Mouse (Mus musculus): ENCODE measurements around the gene Ids. TPM values are rescaled to one million over a fixed set of nuclear protein-coding genes. Genes with fewer than 3 reads are reported as not detected.

Ids gene
- total and polyA plus RNA-seq, 2 experiments from 2014 or later, result 25.1 to 153 TPM

DNA sequence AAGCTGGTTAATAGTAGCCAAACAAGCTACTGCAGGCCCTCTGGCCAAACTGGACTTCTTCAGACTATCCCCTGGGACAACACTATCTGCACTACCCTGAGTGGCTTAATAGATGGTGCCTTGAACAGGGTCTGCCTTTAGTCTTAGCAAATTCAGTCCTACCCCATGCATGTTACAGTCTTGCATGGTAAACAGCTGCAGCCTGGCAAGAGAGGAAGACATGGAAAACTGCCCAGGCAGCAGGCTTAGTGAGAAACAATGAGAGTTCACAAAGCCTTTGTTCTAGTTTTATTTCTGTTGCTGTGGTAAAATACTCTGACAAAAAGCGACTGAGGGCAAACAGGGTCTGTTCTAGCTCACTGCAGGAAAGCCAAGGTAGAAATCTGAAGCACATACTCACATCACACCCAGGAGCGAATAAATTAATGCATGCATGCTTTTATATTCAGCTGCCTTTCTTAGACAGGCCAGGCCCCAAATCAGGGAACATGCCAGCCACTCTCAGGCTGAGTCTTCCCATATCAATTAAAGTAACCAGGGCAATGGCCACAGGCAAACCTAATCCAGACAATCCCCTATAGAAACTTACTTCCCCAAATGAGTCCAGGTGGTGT, 36.2 kb downstream of the Ids start:
- Histone ChIP-seq H3K4me2 (ENCODE audit: low read depth, low read length, poor library complexity, severe bottlenecking) (no peak overlapping the region), H3K9ac (replicated peaks; ENCODE audit: low read length, poor library complexity, severe bottlenecking) (no peak overlapping the region), H3K36me3 (ENCODE audit: insufficient read depth, low read length) (no peaks in the 10 kb centered on the region), H3K27ac (ENCODE audit: low read depth, low read length) (no peak overlapping the region), H3K9me3 (ENCODE audit: low read length) (no peaks in the 10 kb centered on the region), H3K4me1 (ENCODE audit: insufficient read depth, low read length) (no peaks in the 10 kb centered on the region), H3K27me3 (ENCODE audit: insufficient read depth, low read length) (no peaks in the 10 kb centered on the region), H3K4me3 (ENCODE audit: low read depth, low read length) (no peak overlapping the region)
- ATAC-seq (ENCODE audit: low FRiP score) (no peak; the same call in 1 of the 2 replicates), DNase-seq (ENCODE audit: low spot score) (peak; percentile 33)
- TF ChIP-seq CTCF (IDR thresholded peaks at IDR 0.05), result no peak
- WGBS, result 35% methylated on average over 2 of the region's 2 CpGs

DNA sequence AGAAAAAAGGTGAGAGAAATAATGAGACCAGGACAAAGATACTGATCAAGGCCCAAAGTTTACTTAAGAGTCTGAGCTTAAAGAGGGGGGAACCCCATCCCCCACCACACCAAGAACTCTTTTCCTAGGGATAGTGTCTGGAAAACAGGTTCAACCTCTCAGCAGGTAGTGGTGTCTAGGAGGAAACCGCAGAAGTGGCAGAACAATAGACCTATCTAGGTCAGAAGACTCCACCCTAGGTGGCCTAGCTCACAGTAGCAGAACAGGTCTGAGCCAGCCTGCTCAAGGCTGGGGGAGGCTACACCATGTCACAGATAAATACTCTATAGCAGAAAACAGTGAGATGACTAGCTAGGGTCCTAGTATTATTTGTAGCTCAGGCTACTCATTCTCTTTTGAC, 37.2 kb downstream of the Ids start:
- Histone ChIP-seq H3K9me3 (ENCODE audit: low read length) (no peaks in the 10 kb centered on the region), H3K4me1 (ENCODE audit: insufficient read depth, low read length) (no peaks in the 10 kb centered on the region), H3K27ac (ENCODE audit: low read depth, low read length) (no peak overlapping the region), H3K9ac (replicated peaks; ENCODE audit: low read length, poor library complexity, severe bottlenecking) (no peak overlapping the region), H3K4me2 (ENCODE audit: low read depth, low read length, poor library complexity, severe bottlenecking) (no peak overlapping the region), H3K4me3 (ENCODE audit: low read depth, low read length) (no peak overlapping the region), H3K36me3 (ENCODE audit: insufficient read depth, low read length) (no peaks in the 10 kb centered on the region), H3K27me3 (ENCODE audit: insufficient read depth, low read length) (no peaks in the 10 kb centered on the region)
- WGBS, result 65% methylated on average over 1 of the region's 1 CpGs
- TF ChIP-seq CTCF (IDR thresholded peaks at IDR 0.05), result no peak
- no peak for DNase-seq (ENCODE audit: low spot score)
- no peak for ATAC-seq (ENCODE audit: low FRiP score)

DNA sequence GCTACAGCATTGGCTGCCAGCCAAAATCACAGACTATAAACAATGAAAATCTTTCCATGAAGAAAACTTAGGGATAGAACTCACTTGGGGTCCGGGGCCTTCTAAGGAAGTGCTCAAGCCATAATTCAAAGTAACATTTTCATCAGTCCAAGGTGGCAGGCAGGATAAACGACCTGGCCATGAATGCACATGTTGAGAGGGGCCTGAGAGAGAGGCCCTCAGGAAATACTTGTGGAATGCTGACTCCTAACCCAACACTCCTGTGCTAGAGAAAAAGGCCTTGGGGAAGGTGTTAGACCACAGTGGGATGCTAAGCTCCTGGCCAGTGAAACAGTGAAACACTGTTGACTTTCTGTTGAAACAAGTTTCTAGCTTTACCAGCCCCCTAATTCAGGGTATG, 45.6 kb downstream of the Ids start:
- 33% methylated on average over 2 of the region's 2 CpGs for WGBS
- ATAC-seq (ENCODE audit: low FRiP score) (no peak), DNase-seq (ENCODE audit: low spot score) (peak; percentile 2)
- no peak overlapping the region for H3K27ac ChIP-seq (ENCODE audit: low read depth, low read length)
- H3K36me3 ChIP-seq (ENCODE audit: insufficient read depth, low read length), result no peaks in the 10 kb centered on the region
- H3K27me3 ChIP-seq (ENCODE audit: insufficient read depth, low read length), result no peaks in the 10 kb centered on the region
- no peak overlapping the region for H3K4me3 ChIP-seq (ENCODE audit: low read depth, low read length)
- H3K9me3 ChIP-seq (ENCODE audit: low read length), result no peaks in the 10 kb centered on the region
- no peak overlapping the region for H3K4me2 ChIP-seq (ENCODE audit: low read depth, low read length, poor library complexity, severe bottlenecking)
- TF ChIP-seq CTCF (IDR thresholded peaks at IDR 0.05), result no peak
- H3K4me1 ChIP-seq (ENCODE audit: insufficient read depth, low read length), result no peaks in the 10 kb centered on the region
- H3K9ac ChIP-seq (replicated peaks; ENCODE audit: low read length, poor library complexity, severe bottlenecking), result no peak overlapping the region

DNA sequence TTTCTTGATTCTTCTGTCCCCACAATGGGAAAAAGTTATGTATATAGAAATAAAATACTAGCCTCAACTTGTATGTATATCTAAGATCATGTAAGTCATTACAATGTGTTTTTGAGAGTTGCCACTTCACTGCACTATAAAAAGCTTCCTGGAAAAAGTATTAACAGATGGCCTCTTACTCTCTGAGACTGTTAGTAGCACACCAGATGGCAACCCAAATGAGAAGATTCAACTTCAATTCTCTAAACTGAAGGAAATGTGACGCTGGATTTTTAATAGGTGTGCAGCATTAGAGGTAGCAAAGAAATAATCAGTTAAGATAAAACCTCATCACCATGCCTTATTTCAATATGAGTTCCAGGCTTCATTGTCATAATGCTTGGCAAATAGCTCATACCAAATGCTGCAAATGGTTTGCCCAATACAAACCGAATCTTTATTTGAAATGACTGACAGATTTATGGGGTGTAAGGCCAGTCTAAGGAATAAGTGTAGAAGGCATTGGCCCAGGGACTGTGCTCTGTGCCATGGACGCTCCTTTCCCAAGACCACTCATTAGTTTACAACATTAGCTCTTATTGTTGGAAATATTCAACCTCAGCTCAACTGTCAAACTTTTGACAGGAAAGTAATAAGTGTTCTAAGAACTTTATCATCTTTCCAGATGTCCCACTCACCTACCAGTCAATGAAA, 49.8 kb downstream of the Ids start:
- H3K4me2 ChIP-seq (ENCODE audit: low read depth, low read length, poor library complexity, severe bottlenecking), result no peak overlapping the region
- no peak for TF ChIP-seq CTCF (IDR thresholded peaks at IDR 0.05)
- no peaks in the 10 kb centered on the region for H3K4me1 ChIP-seq (ENCODE audit: insufficient read depth, low read length)
- H3K36me3 ChIP-seq (ENCODE audit: insufficient read depth, low read length), result no peaks in the 10 kb centered on the region
- DNase-seq (ENCODE audit: low spot score) (no peak), ATAC-seq (ENCODE audit: low FRiP score) (no peak)
- H3K9me3 ChIP-seq (ENCODE audit: low read length), result no peaks in the 10 kb centered on the region
- no peak overlapping the region for H3K27ac ChIP-seq (ENCODE audit: low read depth, low read length)
- H3K9ac ChIP-seq (replicated peaks; ENCODE audit: low read length, poor library complexity, severe bottlenecking), result no peak overlapping the region
- WGBS, result 92% methylated on average over 3 of the region's 3 CpGs
- H3K27me3 ChIP-seq (ENCODE audit: insufficient read depth, low read length), result no peaks in the 10 kb centered on the region
- no peak overlapping the region for H3K4me3 ChIP-seq (ENCODE audit: low read depth, low read length)

Other genes with a start within 250 kb of the Ids start
- gene 1110012L19Rik, start 20.8 kb upstream of the Ids start, total RNA-seq (2014; rRNA removed), result 20.2 and 22.2 TPM in 2 replicates
- gene 1110012L19Rik, start 20.8 kb upstream of the Ids start, polyA plus RNA-seq (2015; fragmentation: Nextera tagmentation; extraction: Ambion mirVana), result 42.3 and 44.6 TPM in 2 replicates
- 32.8 and 36.5 TPM in 2 replicates for gene Tmem185a, start 112.1 kb upstream of the Ids start, total RNA-seq (2014; rRNA removed)
- gene Tmem185a, start 112.1 kb upstream of the Ids start, polyA plus RNA-seq (2015; fragmentation: Nextera tagmentation; extraction: Ambion mirVana), result 38.9 and 39.3 TPM in 2 replicates